Mouse (Mus musculus) erythroblast, adult 5-6 weeks (primary cell): ENCODE measurements around the gene Ythdf1. TPM values are rescaled to one million over a fixed set of nuclear protein-coding genes. Genes with fewer than 3 reads are reported as not detected.

Experiments used
- ATAC-seq: replicated peaks from 2 replicates; pipeline ENCODE4 v1.8.0; 2016; ENCODE audit warnings: moderate number of reproducible peaks, mild to moderate bottlenecking, moderate TSS enrichment, inconsistent platforms; ENCODE audit not compliant: poor library complexity, low FRiP score, severe bottlenecking
- total RNA-seq, 2 experiments: library from RNA; stranded (forward) in 1 of 2; stranded (reverse) in 1 of 2; fragments of 150-400 nt in 1 of 2; fragments of 200-764, 138-1000 nt in 1 of 2; gene quantifications; 2 replicates each; pipeline versions ENCODE4 v1.2.3 to v1.2.4; 2015 to 2017; ENCODE audit warnings: low replicate concordance in 2 of 2

Gene Ythdf1
- total RNA-seq, 2 experiments from 2014 or later, result 11.8 to 17.3 TPM

DNA sequence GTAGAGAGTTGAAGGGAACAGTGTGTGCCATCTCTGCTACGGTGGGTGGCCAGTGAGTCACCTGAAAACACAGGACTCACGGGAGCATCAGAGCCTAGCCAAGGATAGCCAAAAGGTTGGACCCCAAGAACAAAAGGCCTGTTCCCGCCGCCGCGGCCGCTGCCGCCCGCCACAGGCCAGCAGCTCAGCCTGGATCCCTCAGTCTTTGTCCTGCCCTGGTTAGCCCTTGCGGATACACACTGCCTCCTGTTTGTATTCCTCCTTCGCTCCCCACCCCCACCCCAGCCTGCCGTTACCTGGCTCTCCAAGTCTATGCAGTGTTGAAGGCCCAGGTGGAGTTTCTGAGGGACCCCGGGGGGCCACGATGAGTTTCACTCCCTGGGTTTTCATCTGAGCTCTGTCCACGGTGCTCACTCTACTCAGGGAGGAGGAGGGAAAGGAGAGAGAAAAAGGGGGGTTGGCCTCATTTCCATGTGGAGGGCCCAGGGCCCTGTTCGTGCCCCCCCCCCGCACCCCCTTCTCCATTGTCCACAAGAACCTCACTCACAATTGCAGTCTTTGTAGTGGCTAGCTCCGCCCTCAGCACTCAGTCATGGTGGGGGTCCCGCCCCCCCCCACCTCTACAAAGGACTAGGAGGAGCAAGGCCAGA is 31.4 kb downstream of the Ythdf1 start:
- ATAC-seq, result no peak

DNA sequence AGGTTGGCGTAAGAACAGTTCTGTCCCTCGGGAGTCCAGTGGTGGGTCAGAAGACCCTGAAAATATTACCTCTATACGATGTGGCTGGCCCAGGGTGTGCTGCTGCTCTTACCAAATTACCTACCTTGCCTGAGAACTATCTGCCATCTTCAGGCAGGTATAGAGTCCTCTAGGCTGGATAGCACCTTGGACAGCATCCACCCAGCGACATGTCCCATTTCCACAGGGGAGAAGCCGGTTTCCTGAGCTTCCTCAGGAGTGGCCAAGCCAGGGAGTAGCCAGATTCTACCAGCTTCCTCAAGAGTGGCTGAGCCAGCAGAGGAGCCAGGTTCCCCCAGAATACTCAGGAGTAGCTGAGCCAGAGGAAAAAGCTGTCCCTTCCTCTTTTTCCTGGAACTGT is 35.5 kb downstream of the Ythdf1 start:
- ATAC-seq, result no peak

DNA sequence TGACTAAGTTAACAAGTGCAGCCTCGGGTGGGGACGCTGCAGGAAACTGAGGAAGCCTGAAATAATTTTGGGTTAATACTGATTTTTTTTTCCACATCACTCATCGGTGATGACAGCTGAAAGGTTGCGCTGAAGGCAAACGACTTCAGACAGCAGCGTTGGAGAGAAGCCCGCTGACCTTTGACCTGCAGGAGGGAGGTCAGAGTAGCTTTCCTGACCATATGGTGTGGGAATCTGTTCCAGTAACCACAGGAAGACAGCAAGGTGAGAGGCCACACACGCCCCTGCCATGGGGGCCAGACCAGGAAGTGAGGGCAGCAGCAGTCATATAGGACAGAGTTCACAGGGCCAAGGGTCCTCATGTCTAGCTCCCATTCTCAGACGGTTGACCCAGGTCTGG is 39.5 kb downstream of the Ythdf1 start:
- no peak for ATAC-seq

DNA sequence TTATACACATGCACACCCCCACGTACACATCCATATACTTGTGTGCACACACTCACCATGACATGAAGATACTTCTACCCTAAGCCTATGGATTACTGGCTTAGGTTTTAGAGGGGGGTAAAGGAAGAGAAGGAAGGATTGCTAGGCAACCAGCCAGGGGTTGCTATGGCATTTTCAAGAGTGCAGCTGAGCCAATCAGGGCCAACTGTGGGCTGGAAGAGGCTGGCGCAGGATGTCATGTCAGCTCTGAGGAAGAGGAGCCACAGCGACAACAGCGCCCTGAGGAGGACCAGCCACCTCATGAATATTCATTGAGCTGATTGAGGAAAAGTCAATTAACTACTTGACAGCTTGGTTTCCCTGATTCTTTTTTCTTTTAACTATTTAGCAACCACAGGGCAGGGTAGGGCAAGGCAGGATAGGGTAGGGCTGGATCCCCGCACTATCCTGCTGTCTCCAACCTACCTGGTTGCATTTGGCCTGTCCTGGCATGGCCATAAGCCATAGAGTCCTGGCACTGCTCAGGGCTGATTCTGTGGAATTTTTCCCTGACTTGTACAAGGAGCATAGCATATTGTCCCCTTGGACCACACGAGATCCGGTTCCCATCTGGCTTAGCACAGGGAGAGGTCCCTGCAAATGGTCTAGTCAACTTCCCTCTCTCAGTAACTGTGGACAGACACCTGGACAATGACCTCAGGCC is 41.2 kb downstream of the Ythdf1 start:
- ATAC-seq, result no peak

DNA sequence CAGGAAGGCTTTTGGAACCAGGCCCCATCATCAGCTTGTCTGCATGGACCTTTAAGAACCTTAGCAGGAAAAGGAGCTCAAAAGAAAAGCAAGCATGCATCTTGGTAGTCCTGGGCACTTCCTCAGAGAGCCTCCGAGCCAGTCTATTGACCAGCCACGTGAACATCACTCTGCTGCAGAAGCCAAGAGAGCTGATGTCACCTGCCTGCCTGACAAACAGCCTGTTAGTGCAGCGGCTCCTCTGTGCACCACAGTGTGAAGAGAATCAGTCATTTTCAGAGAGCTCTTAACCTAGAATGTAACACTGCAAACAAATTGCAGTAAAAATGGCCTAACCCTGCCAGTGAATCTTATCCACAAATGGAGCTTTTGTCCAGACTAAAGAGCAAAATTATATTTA is 50.7 kb downstream of the Ythdf1 start:
- ATAC-seq, result no peak

DNA sequence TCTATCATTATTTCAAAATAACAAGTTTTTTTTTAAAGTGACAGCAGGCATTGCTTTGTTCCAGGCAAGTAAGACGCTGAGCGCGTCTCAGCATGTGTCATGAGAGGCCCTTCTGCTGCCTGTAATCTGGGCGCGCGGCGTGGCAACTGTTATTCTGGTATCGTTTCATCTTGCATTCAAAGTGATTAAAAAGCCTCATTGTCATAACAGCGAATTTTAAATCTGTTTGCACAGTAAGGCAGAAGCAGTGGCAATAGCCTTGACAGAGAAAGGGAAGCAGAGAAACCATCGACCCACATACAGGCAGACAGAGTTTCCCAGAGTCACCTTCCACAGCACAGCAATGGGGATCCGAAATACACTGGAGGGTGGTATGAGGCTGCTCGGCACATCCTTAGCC is 59.2 kb downstream of the Ythdf1 start:
- no peak for ATAC-seq

DNA sequence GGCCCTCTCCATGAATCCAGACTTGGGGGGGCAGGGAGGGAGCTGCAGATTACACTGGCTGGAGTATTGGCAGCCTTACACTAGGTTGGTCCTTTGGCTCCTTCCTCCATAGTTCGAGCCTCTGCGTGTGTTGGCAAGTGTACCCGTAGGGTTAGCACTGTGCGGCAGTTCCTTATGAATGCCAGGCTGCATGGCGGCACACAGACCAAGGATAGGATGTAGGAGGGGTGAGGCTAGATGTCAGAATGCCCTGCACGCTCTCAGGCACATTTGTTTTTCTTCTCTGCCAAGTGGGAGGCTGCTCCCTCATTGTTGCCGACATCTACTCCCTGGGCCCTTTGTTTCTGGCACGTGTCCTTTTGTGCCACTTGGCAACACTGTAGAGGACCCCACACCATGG is 63.6 kb downstream of the Ythdf1 start:
- ATAC-seq, result no peak

DNA sequence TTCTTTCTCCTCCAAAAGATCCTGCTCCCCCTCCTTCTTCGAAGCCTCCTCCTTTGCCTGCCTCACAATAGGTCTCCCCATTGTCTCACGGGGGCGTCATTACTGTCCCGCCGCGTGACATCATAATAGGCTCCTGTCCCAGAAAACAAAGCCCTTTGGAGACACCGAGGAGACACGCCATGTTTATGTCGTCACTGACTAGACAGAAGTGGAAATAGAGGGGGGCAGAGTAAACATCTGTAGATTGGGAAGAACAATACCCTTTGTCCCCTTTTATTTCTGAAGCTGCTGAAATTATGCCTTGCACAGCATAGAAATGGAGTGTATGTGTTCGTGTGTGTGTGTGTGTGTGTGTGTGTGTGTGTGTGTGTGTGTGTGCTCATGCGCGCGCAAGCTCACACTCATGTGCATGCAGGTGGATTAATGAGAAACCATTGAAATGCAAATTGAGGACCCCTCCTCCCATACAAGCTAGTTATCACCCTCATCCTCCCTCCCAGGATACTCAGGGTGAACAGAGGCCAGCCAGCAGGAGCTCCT is 65.7 kb downstream of the Ythdf1 start:
- no peak for ATAC-seq

Other genes starting within 250 kb of the Ythdf1 start
- 25.2 and 25.3 TPM in 2 replicates for gene Dido1, start 210.9 kb downstream of the Ythdf1 start, total RNA-seq (2015; ENCODE audit: low replicate concordance)
- gene Dido1, start 210.9 kb downstream of the Ythdf1 start, total RNA-seq (2017; ENCODE audit: low replicate concordance), result 45.2 and 57.2 TPM in 2 replicates
- 49.8 and 77.7 TPM in 2 replicates for gene Gid8, start 210.8 kb downstream of the Ythdf1 start, total RNA-seq (2015; ENCODE audit: low replicate concordance)
- 113 and 114 TPM in 2 replicates for gene Gid8, start 210.8 kb downstream of the Ythdf1 start, total RNA-seq (2017; ENCODE audit: low replicate concordance)
- gene Slc17a9, start 195.7 kb downstream of the Ythdf1 start, total RNA-seq (2015; ENCODE audit: low replicate concordance), result 10.6 and 16.1 TPM in 2 replicates
- 1.5 and 3.1 TPM in 2 replicates for gene Slc17a9, start 195.7 kb downstream of the Ythdf1 start, total RNA-seq (2017; ENCODE audit: low replicate concordance)
- not detected in 2 replicates for gene Bhlhe23, start 144.0 kb downstream of the Ythdf1 start, total RNA-seq (2015; ENCODE audit: low replicate concordance)
- not detected in 2 replicates for gene Bhlhe23, start 144.0 kb downstream of the Ythdf1 start, total RNA-seq (2017; ENCODE audit: low replicate concordance)
- gene Birc7, start 8.1 kb upstream of the Ythdf1 start, total RNA-seq (2015; ENCODE audit: low replicate concordance), result not detected in 2 replicates
- not detected in 2 replicates for gene Birc7, start 8.1 kb upstream of the Ythdf1 start, total RNA-seq (2017; ENCODE audit: low replicate concordance)
- not detected in 2 replicates for gene Nkain4, start 33.8 kb upstream of the Ythdf1 start, total RNA-seq (2015; ENCODE audit: low replicate concordance)
- not detected in 2 replicates for gene Nkain4, start 33.8 kb upstream of the Ythdf1 start, total RNA-seq (2017; ENCODE audit: low replicate concordance)
- 11.9 and 12.5 TPM in 2 replicates for gene Arfgap1, start 46.3 kb upstream of the Ythdf1 start, total RNA-seq (2015; ENCODE audit: low replicate concordance)
- gene Arfgap1, start 46.3 kb upstream of the Ythdf1 start, total RNA-seq (2017; ENCODE audit: low replicate concordance), result 11.2 and 21.0 TPM in 2 replicates
- 1.7 TPM in 1 of 2 replicates, not detected in the other for gene Col20a1, start 65.6 kb upstream of the Ythdf1 start, total RNA-seq (2015; ENCODE audit: low replicate concordance)
- 0.26 and 0.42 TPM in 2 replicates for gene Col20a1, start 65.6 kb upstream of the Ythdf1 start, total RNA-seq (2017; ENCODE audit: low replicate concordance)
- gene Chrna4, start 122.6 kb upstream of the Ythdf1 start, total RNA-seq (2015; ENCODE audit: low replicate concordance), result not detected in 2 replicates
- gene Chrna4, start 122.6 kb upstream of the Ythdf1 start, total RNA-seq (2017; ENCODE audit: low replicate concordance), result not detected in 2 replicates
- not detected in 2 replicates for gene Kcnq2, start 214.4 kb upstream of the Ythdf1 start, total RNA-seq (2015; ENCODE audit: low replicate concordance)
- gene Kcnq2, start 214.4 kb upstream of the Ythdf1 start, total RNA-seq (2017; ENCODE audit: low replicate concordance), result not detected in 2 replicates
- gene Eef1a2, start 236.1 kb upstream of the Ythdf1 start, total RNA-seq (2015; ENCODE audit: low replicate concordance), result not detected in 2 replicates
- not detected in 2 replicates for gene Eef1a2, start 236.1 kb upstream of the Ythdf1 start, total RNA-seq (2017; ENCODE audit: low replicate concordance)